ENCODE assay signal across 7 mouse cellular contexts in the genomic region with DNA sequence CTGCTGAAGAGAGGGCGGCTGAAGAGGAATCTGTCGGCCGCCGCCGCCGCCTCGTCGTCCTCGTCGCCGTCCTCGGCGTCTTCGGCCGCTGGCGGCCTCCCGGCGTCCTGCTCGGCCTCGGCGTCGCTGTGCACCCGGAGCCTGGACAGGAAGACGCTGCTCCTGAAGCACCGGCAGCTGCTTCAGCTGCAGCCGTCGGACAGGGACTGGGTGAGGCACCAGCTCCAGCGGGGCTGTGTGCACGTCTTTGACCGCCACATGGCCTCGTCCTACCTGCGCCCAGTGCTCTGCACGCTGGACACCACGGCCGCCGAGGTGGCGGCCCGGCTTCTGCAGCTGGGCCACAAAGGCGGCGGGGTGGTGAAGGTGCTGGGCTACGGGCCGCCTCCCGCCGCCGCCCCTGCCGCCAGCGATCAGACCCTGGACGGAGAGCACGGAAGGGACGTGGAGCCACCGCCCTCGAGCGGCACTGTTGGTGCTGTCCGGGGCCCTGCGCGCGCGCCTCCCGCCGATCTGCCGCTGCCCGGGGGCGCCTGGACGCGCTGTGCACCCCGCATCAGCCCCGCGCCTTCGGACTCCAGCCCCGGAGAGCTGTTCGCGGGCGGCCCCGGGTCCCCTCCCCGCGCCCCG. TPM values are rescaled to one million over a fixed set of nuclear protein-coding genes. Genes with fewer than 3 reads are reported as not detected.
DNase-seq lines count a peak whose midpoint lies in the region; ATAC-seq and TF ChIP-seq lines count a peak whose summit lies in the region.

No protein-coding gene starts in this region.

- peak overlapping the region; percentile 97 for H3K27ac ChIP-seq in forebrain, postnatal 0 days (ENCODE audit: low read depth, low read length)
- H3K27ac ChIP-seq in hindbrain, embryonic 14.5 days, result peak overlapping the region; percentile 96
- peak overlapping the region; percentile 95 for H3K27ac ChIP-seq in midbrain, embryonic 10.5 days (replicated peaks)

- in situ Hi-C loops in Patski (cut with MboI; ENCODE audit: low pct_unique_long_range_greater_than_20kb), result loop anchor here (5.0 to 25.0 kb wide), 4 partner anchors 100 to 285 kb away; no protein-coding TSS in a partner anchor

- intact Hi-C loops in left cerebral cortex, postnatal 4 days (cut with DNase I), result loop anchor here (5.0 to 10.0 kb wide), 2 partner anchors 102 to 225 kb away; no protein-coding TSS in a partner anchor

- 4% methylated on average over 65 of the region's 77 CpGs for WGBS in forebrain, postnatal 0 days
- WGBS in hindbrain, embryonic 14.5 days, result under 1% methylated on average over 45 of the region's 77 CpGs
- under 1% methylated on average over 77 of the region's 77 CpGs for WGBS in midbrain, embryonic 10.5 days

- TF ChIP-seq CTCF in Patski (IDR thresholded peaks at IDR 0.05), result no peak
- no peak for TF ChIP-seq CTCF in forebrain, postnatal 0 days (IDR thresholded peaks at IDR 0.05; ENCODE audit: low read depth)

- peak overlapping the region; percentile 67 for H3K4me2 ChIP-seq in forebrain, postnatal 0 days (ENCODE audit: low read depth)
- H3K4me2 ChIP-seq in hindbrain, embryonic 14.5 days (replicated peaks), result peak overlapping the region; percentile 60

- peak overlapping the region; percentile 97 for H3K4me3 ChIP-seq in forebrain, postnatal 0 days (ENCODE audit: low read depth, low read length)
- peak overlapping the region; percentile 99 for H3K4me3 ChIP-seq in hindbrain, embryonic 14.5 days (replicated peaks; ENCODE audit: low read length)
- peak overlapping the region; percentile 97 for H3K4me3 ChIP-seq in midbrain, embryonic 10.5 days

- H3K4me1 ChIP-seq in forebrain, postnatal 0 days (ENCODE audit: insufficient read depth), result peaks cover 16% of the 10 kb centered on the region
- peaks cover 31% of the 10 kb centered on the region for H3K4me1 ChIP-seq in hindbrain, embryonic 14.5 days (replicated peaks; ENCODE audit: control insufficient read depth, insufficient read depth, low read length)
- peaks cover 57% of the 10 kb centered on the region for H3K4me1 ChIP-seq in midbrain, embryonic 10.5 days

- H3K9me3 ChIP-seq in forebrain, postnatal 0 days (ENCODE audit: low read length), result no peaks in the 10 kb centered on the region
- no peaks in the 10 kb centered on the region for H3K9me3 ChIP-seq in hindbrain, embryonic 14.5 days (ENCODE audit: control insufficient read depth, low read length)
- no peaks in the 10 kb centered on the region for H3K9me3 ChIP-seq in midbrain, embryonic 10.5 days (replicated peaks)

- CTCF ChIA-PET in Patski (lab: Charles Lee), result interaction anchor here (0.8 to 2.9 kb wide), 7 partner anchors 8 to 228 kb away, joined by 3 to 20 read pairs (median 3); no protein-coding TSS in a partner anchor

- peak overlapping the region; percentile 89 for H3K9ac ChIP-seq in forebrain, postnatal 0 days
- H3K9ac ChIP-seq in hindbrain, embryonic 14.5 days, result peak overlapping the region; percentile 96

- POLR2A ChIA-PET in Patski (lab: Charles Lee), result interaction anchor here (1.7 kb wide), 1 partner anchor 65 kb away, joined by 4 read pairs; no protein-coding TSS in a partner anchor

- no peak for DNase-seq in Patski (ENCODE audit: low read depth, low spot score)
- peak; percentile 59 for DNase-seq in cerebellum, adult 11 months
- DNase-seq in forebrain, postnatal 0 days, result peak; percentile 58
- DNase-seq in hindbrain, embryonic 14.5 days (ENCODE audit: low spot score), result no peak
- DNase-seq in left cerebral cortex, postnatal 4 days, result peak; percentile 37
- peak; percentile 75 for DNase-seq in midbrain, embryonic 10.5 days (ENCODE audit: low spot score)
- DNase-seq in skeletal muscle tissue, adult 2 months (ENCODE audit: low read depth, low spot score), result peak; percentile 24

- H3K27me3 ChIP-seq in Patski, result no peaks in the 10 kb centered on the region
- no peaks in the 10 kb centered on the region for H3K27me3 ChIP-seq in forebrain, postnatal 0 days (ENCODE audit: insufficient read depth, low read length)
- H3K27me3 ChIP-seq in hindbrain, embryonic 14.5 days (ENCODE audit: control insufficient read depth, insufficient read depth, low read length), result no peaks in the 10 kb centered on the region
- no peaks in the 10 kb centered on the region for H3K27me3 ChIP-seq in midbrain, embryonic 10.5 days (ENCODE audit: low read depth, poor library complexity, severe bottlenecking)

- no peaks in the 10 kb centered on the region for H3K36me3 ChIP-seq in forebrain, postnatal 0 days (ENCODE audit: insufficient read depth)
- no peaks in the 10 kb centered on the region for H3K36me3 ChIP-seq in hindbrain, embryonic 14.5 days (replicated peaks; ENCODE audit: control insufficient read depth, insufficient read depth)
- no peaks in the 10 kb centered on the region for H3K36me3 ChIP-seq in midbrain, embryonic 10.5 days

- peak; percentile 15 for ATAC-seq in Patski
- no peak; the same call in 1 of the 2 replicates for ATAC-seq in forebrain, postnatal 0 days
- no peak for ATAC-seq in hindbrain, embryonic 14.5 days (ENCODE audit: low FRiP score)

RNA-seq across cellular contexts. Expression of a gene that starts 0.9 kb away (rescaled TPM):
- polyA plus RNA-seq in Patski (2021), result 8.5 TPM
- 23.5 and 32.5 TPM in 2 replicates for total RNA-seq in forebrain, postnatal 0 days (2014; rRNA removed)
- polyA plus RNA-seq in forebrain, postnatal 0 days (2015; fragmentation: Nextera tagmentation; extraction: Ambion mirVana), result 3.6 and 5.1 TPM in 2 replicates
- 9.6 and 11.1 TPM in 2 replicates for polyA plus RNA-seq in hindbrain, embryonic 14.5 days (2014; fragmentation: Nextera tagmentation; extraction: Ambion mirVana)
- total RNA-seq in left cerebral cortex, postnatal 4 days (2021), result 10 to 100 TPM; 49.7 to 51.1 TPM
- polyA plus RNA-seq in midbrain, embryonic 10.5 days (2016; fragmentation: Nextera tagmentation; extraction: Ambion mirVana), result 4.8 and 5.0 TPM in 2 replicates

Comparison
In these comparisons a context has a peak if more than half of its experiments do, and no peak if none do; other contexts are left out.
1. DNase-seq: peak in cerebellum, adult 11 months (single experiment), forebrain, postnatal 0 days (single experiment), left cerebral cortex, postnatal 4 days (single experiment), midbrain, embryonic 10.5 days (single experiment) and skeletal muscle tissue, adult 2 months (single experiment); none in Patski (single experiment) and hindbrain, embryonic 14.5 days (single experiment).
2. Peak in every context shown above with its lines, with median percentiles within 50 percentile points of each other: H3K27ac ChIP-seq and H3K4me3 ChIP-seq.